Mouse (Mus musculus) liver (tissue): ENCODE data around the gene Tiprl.

Experiments
- DNase-seq: peaks from one replicate; pipeline ENCODE4 v3.0.0-alpha.2; 2020; ENCODE audit warnings: mixed read lengths

The Tiprl gene

GRCm38 (mm10) chr1:165236321-165237298 lies at the start of gene Tiprl:
Tiprl (minus strand) TSS chr1:165236996.
- DNase-seq: peak; percentile 97

- DNase-seq: no peak
These were observed 47.3 kb upstream of the Tiprl start for GRCm38 (mm10) chr1:165284096-165284495.

GRCm38 (mm10) chr1:165282967-165283345 lies 46.2 kb upstream of the Tiprl start:
- DNase-seq: no peak

GRCm38 (mm10) chr1:165282222-165282966 lies 45.6 kb upstream of the Tiprl start:
- no peak for DNase-seq

GRCm38 (mm10) chr1:165281351-165282221 lies 44.8 kb upstream of the Tiprl start:
- DNase-seq: peak; percentile 60

GRCm38 (mm10) chr1:165280741-165281140 lies 43.9 kb upstream of the Tiprl start:
- no peak for DNase-seq

GRCm38 (mm10) chr1:165274946-165275345 lies 38.1 kb upstream of the Tiprl start:
- DNase-seq: no peak

GRCm38 (mm10) chr1:165252027-165252671 lies 15.4 kb upstream of the Tiprl start:
- DNase-seq: peak; percentile 52

GRCm38 (mm10) chr1:165250546-165250945 lies 13.8 kb upstream of the Tiprl start:
- no peak for DNase-seq

GRCm38 (mm10) chr1:165248842-165249241 lies 12.0 kb upstream of the Tiprl start:
- no peak for DNase-seq

GRCm38 (mm10) chr1:165247788-165248187 lies 11.0 kb upstream of the Tiprl start:
- DNase-seq: no peak

- DNase-seq: no peak
These were observed 10.3 kb upstream of the Tiprl start for GRCm38 (mm10) chr1:165247085-165247484.

GRCm38 (mm10) chr1:165246587-165246986 lies 9.8 kb upstream of the Tiprl start:
- no peak for DNase-seq

GRCm38 (mm10) chr1:165235846-165236245 lies 950 bp downstream of the Tiprl start:
- no peak for DNase-seq

- DNase-seq: no peak
These were observed 3.0 kb downstream of the Tiprl start for GRCm38 (mm10) chr1:165233806-165234205.

- DNase-seq: no peak
These were observed 6.1 kb downstream of the Tiprl start for GRCm38 (mm10) chr1:165230691-165231090.

GRCm38 (mm10) chr1:165229577-165229976 lies 7.2 kb downstream of the Tiprl start:
- DNase-seq: no peak

- DNase-seq: no peak
These were observed 19.7 kb downstream of the Tiprl start for GRCm38 (mm10) chr1:165217023-165217589.

GRCm38 (mm10) chr1:165215831-165216230 lies 21.0 kb downstream of the Tiprl start:
- DNase-seq: no peak

- DNase-seq: no peak
These were observed 31.2 kb downstream of the Tiprl start for GRCm38 (mm10) chr1:165205591-165205990.

- DNase-seq: no peak
These were observed 33.2 kb downstream of the Tiprl start for GRCm38 (mm10) chr1:165203488-165204035.
